Mouse (Mus musculus) heart, postnatal 0 days (tissue): Measurements from ENCODE around the gene Gm9046. TPM values are rescaled to one million over a fixed set of nuclear protein-coding genes. Genes with fewer than 3 reads are reported as not detected.
"Not testable (repeated sequence)": the region's sequence is repeated elsewhere in the genome, so short reads cannot be mapped to it uniquely, and the experiment has no call there.

Experiments used
- ATAC-seq: fragments of 200-750 bp; cut with Nextera tagmentation; 2 replicates; pipeline ENCODE4 v1.8.0; 2017; ENCODE audit warnings: low read depth, moderate number of reproducible peaks, moderate library complexity; ENCODE audit not compliant: insufficient read depth
- DNase-seq: peaks from one replicate; pipeline ENCODE4 v3.0.0-alpha.2; 2016; ENCODE audit warnings: low spot score
- H3K27ac ChIP-seq: fragments of 300-500 bp; sonication (generic); 2 replicates; pipeline ENCODE4 v1.5.1; 2014; ENCODE audit warnings: low read depth, mild to moderate bottlenecking
- H3K27me3 ChIP-seq: fragments of 300-500 bp; sonication (generic); 2 replicates; pipeline ENCODE4 v1.6.1; 2014; ENCODE audit warnings: low read length, mixed read lengths; ENCODE audit not compliant: control insufficient read depth, insufficient read depth
- H3K36me3 ChIP-seq: fragments of 300-500 bp; sonication (generic); replicated peaks from 2 replicates; pipeline ENCODE4 v1.6.1; 2014; ENCODE audit warnings: low read length, mixed read lengths; ENCODE audit not compliant: control insufficient read depth, insufficient read depth
- H3K4me1 ChIP-seq: fragments of 300-500 bp; sonication (generic); 2 replicates; pipeline ENCODE4 v1.6.1; 2014; ENCODE audit warnings: antibody characterized with exemption; ENCODE audit not compliant: control insufficient read depth, insufficient read depth
- H3K4me2 ChIP-seq: fragments of 300-500 bp; sonication (generic); 2 replicates; pipeline ENCODE4 v1.6.1; 2014; ENCODE audit warnings: low read depth, mild to moderate bottlenecking, low read length, moderate library complexity
- H3K4me3 ChIP-seq: fragments of 300-500 bp; sonication (generic); 2 replicates; pipeline ENCODE4 v1.5.1; 2014; ENCODE audit warnings: low read depth, low read length
- H3K9ac ChIP-seq: fragments of 300-500 bp; sonication (generic); replicated peaks from 2 replicates; pipeline ENCODE4 v1.6.1; 2014; ENCODE audit warnings: low read depth, low read length, mixed read lengths
- H3K9me3 ChIP-seq: fragments of 300-500 bp; sonication (generic); replicated peaks from 2 replicates; pipeline ENCODE4 v1.6.1; 2016; ENCODE audit warnings: low read length; ENCODE audit not compliant: control insufficient read depth
- CTCF ChIP-seq: IDR thresholded peaks from 2 replicates; pipeline ENCODE4 v1.5.1; 2016; ENCODE audit warnings: antibody characterized with exemption, control low read depth, low read depth
- EP300 ChIP-seq: IDR thresholded peaks from 2 replicates; pipeline ENCODE4 v1.6.1; 2016; ENCODE audit warnings: antibody characterized with exemption, low read depth
- WGBS: fragments of 180-500 bp; shearing (Covaris S2); extraction: QIAGEN DNeasy Blood & Tissue Kit; methylation state at CpG from one replicate; pipeline ENCODE4 v1.1.7; 2014; 5-methylcytosine and 5-hydroxymethylcytosine counted together
- polyA plus RNA-seq: library from polyadenylated mRNA; unstranded; fragments of >200 nt; fragmentation: Nextera tagmentation; extraction: Ambion mirVana; gene quantifications from 2 replicates; pipeline ENCODE4 v1.2.1, GENCODE M21; 2015
- total RNA-seq: library from RNA; depleted of rRNA; stranded (reverse); fragments of >200 nt; gene quantifications from 2 replicates; pipeline ENCODE4 v1.2.3, GENCODE M21; 2014; ENCODE audit warnings: low replicate concordance; rRNA removed

Gm9046 gene
- not detected in 2 replicates for total RNA-seq
- not detected in 2 replicates for polyA plus RNA-seq

GRCm38 (mm10) chr10:118343155-118343554 is at the start of gene Gm9046:
TSS of gene Gm9046 (minus strand) at chr10:118343255.
- H3K9me3 ChIP-seq, H3K36me3 ChIP-seq, H3K4me1 ChIP-seq, H3K27me3 ChIP-seq, H3K27ac ChIP-seq, H3K9ac ChIP-seq, H3K4me3 ChIP-seq, H3K4me2 ChIP-seq, DNase-seq, ATAC-seq: not testable (repeated sequence)
- no CpG with 5 or more reads among the region's 14 CpGs for WGBS

GRCm38 (mm10) chr10:118370443-118370842 is 27.4 kb upstream of the Gm9046 start:
- no peak overlapping the region for H3K4me3 ChIP-seq

GRCm38 (mm10) chr10:118369518-118369917 is 26.5 kb upstream of the Gm9046 start:
- H3K36me3 ChIP-seq, result no peaks in the 10 kb centered on the region
- no peak overlapping the region for H3K4me3 ChIP-seq
- H3K9ac ChIP-seq, result no peak overlapping the region
- no peak for DNase-seq
- 87% methylated on average over 9 of the region's 9 CpGs for WGBS
- H3K27me3 ChIP-seq, result no peaks in the 10 kb centered on the region
- no peaks in the 10 kb centered on the region for H3K4me1 ChIP-seq
- TF ChIP-seq EP300, result no peak
- no peak for TF ChIP-seq CTCF
- no peak overlapping the region for H3K4me2 ChIP-seq
- H3K9me3 ChIP-seq, result no peaks in the 10 kb centered on the region
- no peak for ATAC-seq
- H3K27ac ChIP-seq, result no peak overlapping the region

More at GRCm38 (mm10) chr10:118370443-118370842, 27.4 kb upstream of the Gm9046 start:
- TF ChIP-seq EP300 (no peak), CTCF (peak; percentile 99)
- Histone ChIP-seq H3K9me3 (no peaks in the 10 kb centered on the region), H3K4me1 (no peaks in the 10 kb centered on the region), H3K4me2 (peak overlapping the region; percentile 24; the same call in 1 of the 2 replicates), H3K27me3 (no peaks in the 10 kb centered on the region), H3K27ac (no peak overlapping the region), H3K36me3 (no peaks in the 10 kb centered on the region), H3K9ac (no peak overlapping the region)
- ATAC-seq (peak; percentile 73), DNase-seq (peak; percentile 81)
- 5% methylated on average over 10 of the region's 10 CpGs for WGBS

- not testable (repeated sequence) for H3K27ac ChIP-seq, H3K27me3 ChIP-seq, H3K9ac ChIP-seq, ATAC-seq, H3K4me2 ChIP-seq, H3K9me3 ChIP-seq, H3K4me3 ChIP-seq, DNase-seq, H3K36me3 ChIP-seq, H3K4me1 ChIP-seq
- WGBS, result 100% methylated on average over 1 of the region's 11 CpGs
Observed at GRCm38 (mm10) chr10:118354005-118354404, 10.9 kb upstream of the Gm9046 start, which contains the start of gene Gm9049. TSS of gene Gm9049 (minus strand) at chr10:118354105.

GRCm38 (mm10) chr10:118348579-118348978 is 5.5 kb upstream of the Gm9046 start, which contains the start of gene Gm9048:
TSS of gene Gm9048 (minus strand) at chr10:118348679.
- H3K9me3 ChIP-seq, H3K4me2 ChIP-seq, H3K27ac ChIP-seq, H3K4me3 ChIP-seq, H3K36me3 ChIP-seq, DNase-seq, ATAC-seq, H3K9ac ChIP-seq, H3K27me3 ChIP-seq, H3K4me1 ChIP-seq: not testable (repeated sequence)
- 86% methylated on average over 1 of the region's 14 CpGs for WGBS

GRCm38 (mm10) chr10:118337731-118338130 is 5.3 kb downstream of the Gm9046 start, which contains the start of gene Gm9045:
TSS of gene Gm9045 (minus strand) at chr10:118337831.
- not testable (repeated sequence) for H3K4me2 ChIP-seq, DNase-seq, H3K4me3 ChIP-seq, H3K4me1 ChIP-seq, H3K36me3 ChIP-seq, H3K27ac ChIP-seq, H3K27me3 ChIP-seq, ATAC-seq, H3K9ac ChIP-seq, H3K9me3 ChIP-seq
- no CpG with 5 or more reads among the region's 14 CpGs for WGBS

- not testable (repeated sequence) for DNase-seq, H3K9me3 ChIP-seq, ATAC-seq, H3K9ac ChIP-seq, H3K27me3 ChIP-seq, H3K36me3 ChIP-seq, H3K27ac ChIP-seq, H3K4me3 ChIP-seq, H3K4me2 ChIP-seq, H3K4me1 ChIP-seq
- WGBS, result no CpG with 5 or more reads among the region's 14 CpGs
Observed at GRCm38 (mm10) chr10:118332308-118332707, 10.7 kb downstream of the Gm9046 start, which contains the start of gene Gm9044. TSS of gene Gm9044 (minus strand) at chr10:118332408.

GRCm38 (mm10) chr10:118326869-118327268 is 16.2 kb downstream of the Gm9046 start, which contains the start of gene Gm9040:
TSS of gene Gm9040 (minus strand) at chr10:118326969.
- not testable (repeated sequence) for H3K9ac ChIP-seq, ATAC-seq, H3K36me3 ChIP-seq, H3K27me3 ChIP-seq, DNase-seq, H3K9me3 ChIP-seq, H3K4me2 ChIP-seq, H3K27ac ChIP-seq, H3K4me1 ChIP-seq, H3K4me3 ChIP-seq
- no CpG with 5 or more reads among the region's 11 CpGs for WGBS
